Mouse (Mus musculus) forebrain, embryonic 16.5 days (tissue): ENCODE results near the gene Zdhhc5. TPM values are rescaled to one million over a fixed set of nuclear protein-coding genes. Genes with fewer than 3 reads are reported as not detected.

Experiments
- ATAC-seq: fragments of 200-750 bp; cut with Nextera tagmentation; 2 replicates; pipeline ENCODE4 v1.8.0; 2017; ENCODE audit warnings: mild to moderate bottlenecking, moderate library complexity
- H3K27ac ChIP-seq: fragments of 300-500 bp; sonication (generic); 2 replicates; pipeline ENCODE4 v1.5.1; 2014; ENCODE audit warnings: low read length, control low read depth
- H3K27me3 ChIP-seq: fragments of 300-500 bp; sonication (generic); replicated peaks from 2 replicates; pipeline ENCODE4 v1.6.1; 2014; ENCODE audit warnings: low read length; ENCODE audit not compliant: control insufficient read depth, insufficient read depth
- H3K36me3 ChIP-seq: fragments of 300-500 bp; sonication (generic); 2 replicates; pipeline ENCODE4 v1.6.1; 2014; ENCODE audit not compliant: control insufficient read depth, insufficient read depth
- H3K4me1 ChIP-seq: fragments of 300-500 bp; sonication (generic); replicated peaks from 2 replicates; pipeline ENCODE4 v1.6.1; 2014; ENCODE audit warnings: low read length; ENCODE audit not compliant: control insufficient read depth, insufficient read depth
- H3K4me2 ChIP-seq: fragments of 300-500 bp; sonication (generic); 2 replicates; pipeline ENCODE4 v1.6.1; 2014; ENCODE audit warnings: mild to moderate bottlenecking, low read length, control low read depth
- H3K4me3 ChIP-seq: fragments of 300-500 bp; sonication (generic); replicated peaks from 2 replicates; pipeline ENCODE4 v1.5.1; 2014; ENCODE audit warnings: mild to moderate bottlenecking, low read length, control low read depth
- H3K9ac ChIP-seq: fragments of 300-500 bp; sonication (generic); replicated peaks from 2 replicates; pipeline ENCODE4 v1.6.1; 2014; ENCODE audit warnings: low read depth, low read length, control low read depth
- H3K9me3 ChIP-seq: fragments of 300-500 bp; sonication (generic); 2 replicates; pipeline ENCODE4 v1.6.1; 2016; ENCODE audit warnings: low read length; ENCODE audit not compliant: control insufficient read depth
- WGBS: fragments of 180-500 bp; shearing (Covaris S2); extraction: QIAGEN DNeasy Blood & Tissue Kit; methylation state at CpG from one replicate; pipeline ENCODE4 v1.1.7; 2014; 5-methylcytosine and 5-hydroxymethylcytosine counted together
- microRNA counts: library from miRNA; unstranded; fragments of <30 nt; microRNA quantifications from one replicate; lab custom pipeline; 2016
- microRNA-seq: library from miRNA; unstranded; fragments of <30 nt; microRNA quantifications from one replicate; pipeline ENCODE4, GENCODE M21; 2017
- polyA plus RNA-seq: library from polyadenylated mRNA; unstranded; fragments of >200 nt; fragmentation: Nextera tagmentation; extraction: Ambion mirVana; gene quantifications from 2 replicates; pipeline ENCODE4 v1.2.1, GENCODE M21; 2015

Zdhhc5 gene
- polyA plus RNA-seq, 1 experiment from 2014 or later, result 19.4 TPM

GRCm38 (mm10) chr2:84647051-84647568 lies 67.9 kb downstream of the Zdhhc5 start:
- no peak for ATAC-seq
- Histone ChIP-seq H3K9ac (no peak overlapping the region), H3K9me3 (no peaks in the 10 kb centered on the region), H3K4me3 (peak overlapping the region; percentile 50), H3K4me1 (peaks cover 11% of the 10 kb centered on the region), H3K27ac (no peak overlapping the region), H3K27me3 (no peaks in the 10 kb centered on the region), H3K36me3 (no peaks in the 10 kb centered on the region), H3K4me2 (peak overlapping the region; percentile 52)
- WGBS, result 91% methylated on average over 6 of the region's 6 CpGs

- Histone ChIP-seq H3K4me3 (no peak overlapping the region), H3K9me3 (no peaks in the 10 kb centered on the region), H3K27ac (no peak overlapping the region), H3K4me2 (no peak overlapping the region), H3K4me1 (peaks cover 9% of the 10 kb centered on the region), H3K36me3 (no peaks in the 10 kb centered on the region), H3K9ac (no peak overlapping the region), H3K27me3 (no peaks in the 10 kb centered on the region)
- ATAC-seq, result no peak
- 100% methylated on average over 1 of the region's 1 CpGs for WGBS
Observed at GRCm38 (mm10) chr2:84646138-84646537, 68.8 kb downstream of the Zdhhc5 start.

- H3K27me3 ChIP-seq, result no peaks in the 10 kb centered on the region
- no peaks in the 10 kb centered on the region for H3K9me3 ChIP-seq
- H3K4me1 ChIP-seq, result peaks cover 26% of the 10 kb centered on the region
- no peak overlapping the region for H3K27ac ChIP-seq
- no peak overlapping the region for H3K4me2 ChIP-seq
- H3K9ac ChIP-seq, result no peak overlapping the region
- ATAC-seq, result no peak
- no peaks in the 10 kb centered on the region for H3K36me3 ChIP-seq
- no peak overlapping the region for H3K4me3 ChIP-seq
Observed at GRCm38 (mm10) chr2:84640833-84641232, 74.1 kb downstream of the Zdhhc5 start.

GRCm38 (mm10) chr2:84638428-84639220 lies 76.4 kb downstream of the Zdhhc5 start:
- Histone ChIP-seq H3K27ac (0 out of 2 replicates have a peak overlapping the region, but pooled peaks have one; percentile 10), H3K36me3 (no peaks in the 10 kb centered on the region), H3K27me3 (no peaks in the 10 kb centered on the region), H3K4me3 (no peak overlapping the region), H3K9ac (no peak overlapping the region), H3K9me3 (no peaks in the 10 kb centered on the region), H3K4me2 (no peak overlapping the region), H3K4me1 (peaks cover 40% of the 10 kb centered on the region)
- ATAC-seq, result no peak
- WGBS, result 66% methylated on average over 5 of the region's 5 CpGs

MicroRNAs encoded within 50 kb of the gene (microRNA counts, 519-probe panel; counts per million panel counts)
- 4,625 counts per million, percentile 97 among the panel's probes with 10 or more counts for microRNA mmu-miR-130a (lab: Ali Mortazavi, UCI)

Small RNAs within 50 kb of the gene (microRNA-seq; reads per million reads assigned to microRNA genes)
- 27,458 reads per million, percentile 99 among the genes with 10 or more reads in this experiment for gene Mir130a

Other genes starting within 250 kb of the Zdhhc5 start
- 11.8 and 17.9 TPM in 2 replicates for gene Tfpi, start 238.4 kb downstream of the Zdhhc5 start, polyA plus RNA-seq
- 41.7 and 45.6 TPM in 2 replicates for gene Ctnnd1, start 64.4 kb downstream of the Zdhhc5 start, polyA plus RNA-seq
- gene Btbd18, start 56.1 kb downstream of the Zdhhc5 start, polyA plus RNA-seq, result 0.41 and 0.52 TPM in 2 replicates
- gene Selenoh, start 44.4 kb downstream of the Zdhhc5 start, polyA plus RNA-seq, result 213 and 225 TPM in 2 replicates
- not detected in 2 replicates for gene Gm28635, start 37.1 kb downstream of the Zdhhc5 start, polyA plus RNA-seq
- gene Med19, start 36.8 kb downstream of the Zdhhc5 start, polyA plus RNA-seq, result 53.8 and 54.3 TPM in 2 replicates
- gene Tmx2, start 36.0 kb downstream of the Zdhhc5 start, polyA plus RNA-seq, result 212 and 231 TPM in 2 replicates
- 28.1 and 28.8 TPM in 2 replicates for gene Clp1, start 12.2 kb upstream of the Zdhhc5 start, polyA plus RNA-seq
- 21.8 and 24.7 TPM in 2 replicates for gene Ypel4, start 18.9 kb upstream of the Zdhhc5 start, polyA plus RNA-seq
- gene Gm19426, start 28.5 kb upstream of the Zdhhc5 start, polyA plus RNA-seq, result 3.9 and 4.9 TPM in 2 replicates
- gene Serping1, start 60.3 kb upstream of the Zdhhc5 start, polyA plus RNA-seq, result 25.0 and 26.9 TPM in 2 replicates
- 21.2 and 28.1 TPM in 2 replicates for gene Ube2l6, start 83.6 kb upstream of the Zdhhc5 start, polyA plus RNA-seq
- gene Smtnl1, start 107.5 kb upstream of the Zdhhc5 start, polyA plus RNA-seq, result not detected in 2 replicates
- gene Timm10, start 111.8 kb upstream of the Zdhhc5 start, polyA plus RNA-seq, result 58.0 and 69.5 TPM in 2 replicates
- gene Slc43a1, start 123.7 kb upstream of the Zdhhc5 start, polyA plus RNA-seq, result 2.6 and 3.1 TPM in 2 replicates
- 9.8 and 11.4 TPM in 2 replicates for gene Rtn4rl2, start 171.5 kb upstream of the Zdhhc5 start, polyA plus RNA-seq
- gene Slc43a3, start 221.4 kb upstream of the Zdhhc5 start, polyA plus RNA-seq, result 6.6 and 7.2 TPM in 2 replicates